Mouse (Mus musculus) cerebellum, postnatal 14 days (tissue): ENCODE results near the gene Clps.
"Not testable (repeated sequence)": the region's sequence is repeated elsewhere in the genome, so short reads cannot be mapped to it uniquely, and the experiment has no call there.

Experiments
- DNase-seq, 2 experiments: peaks; one replicate each; pipeline ENCODE4 v3.0.0; 2021; ENCODE audit warnings: mixed read lengths in 2 of 2

Gene Clps

DNA sequence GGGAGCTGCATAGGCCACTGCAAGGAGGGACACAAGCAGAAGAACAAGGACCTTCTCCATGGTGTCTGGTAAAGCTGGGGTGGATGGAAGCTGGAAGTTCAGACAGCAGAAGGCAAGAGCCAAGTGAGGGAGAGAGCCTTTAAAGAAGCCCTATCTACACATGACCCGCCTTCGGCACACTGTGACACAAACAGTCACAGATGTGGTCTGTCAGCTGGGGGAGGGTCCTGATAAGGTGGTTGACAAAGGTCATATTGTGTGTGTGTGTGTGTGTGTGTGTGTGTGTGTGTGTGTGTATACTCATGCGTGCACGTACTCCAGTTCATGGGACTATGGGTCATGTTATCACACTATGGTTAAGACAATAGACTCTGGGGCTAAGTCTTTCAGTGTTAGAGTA is at the start of gene Clps:
Clps (minus strand) TSS at position 169 of the 400 bp plus-strand sequence.
- no peak for DNase-seq

DNA sequence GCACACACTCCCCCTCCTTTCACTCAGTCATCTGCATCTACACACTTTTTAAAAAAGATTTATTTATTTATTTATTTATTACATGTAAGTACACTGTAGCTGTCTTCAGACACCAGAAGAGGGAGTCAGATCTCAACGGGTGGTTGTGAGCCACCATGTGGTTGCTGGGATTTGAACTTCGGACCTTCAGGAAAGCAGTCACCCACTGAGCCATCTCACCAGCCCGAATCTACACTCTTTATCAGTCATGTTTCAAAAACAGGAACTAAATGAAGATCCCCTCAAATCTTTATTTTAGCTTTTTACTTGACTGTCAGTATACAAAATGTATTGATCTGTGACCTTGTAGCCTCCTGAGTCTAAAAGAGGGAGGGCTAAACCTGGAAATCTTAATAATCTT is 49.0 kb upstream of the Clps start:
- no peak for DNase-seq

DNA sequence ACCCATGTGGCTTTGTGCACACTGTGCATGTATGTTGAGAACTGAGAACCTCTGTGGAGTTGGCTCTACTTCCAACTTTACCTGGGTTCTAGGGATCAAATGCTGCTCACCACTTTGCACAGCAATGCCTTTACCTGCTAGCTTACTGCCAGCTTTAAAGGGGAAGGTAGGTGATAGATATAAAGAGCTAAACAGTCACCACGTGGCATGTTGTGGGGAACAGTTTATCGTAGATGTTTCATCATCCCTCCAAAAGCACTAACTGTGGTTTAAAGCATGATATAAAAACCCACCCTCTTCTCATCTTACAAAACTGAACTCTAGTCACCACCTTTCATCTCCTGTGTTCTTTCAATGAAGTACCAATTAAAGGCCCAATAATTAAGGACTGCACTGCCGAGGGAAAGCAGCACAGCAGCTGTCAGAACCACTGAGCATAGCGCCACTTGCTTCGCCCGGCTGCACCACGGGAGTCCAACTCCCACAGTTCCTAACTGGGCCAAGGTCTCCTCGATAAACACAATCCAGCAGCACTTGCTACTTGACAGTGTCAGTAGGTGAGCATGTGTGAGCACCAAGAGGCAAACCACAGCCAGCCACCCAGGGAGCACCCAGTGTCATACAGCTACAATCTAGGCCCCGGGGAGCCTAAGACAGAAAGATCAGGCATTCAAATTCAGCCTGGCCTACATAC is 41.1 kb upstream of the Clps start:
- no peak for DNase-seq

- no peak for DNase-seq
These were observed 40.2 kb upstream of the Clps start for GRCm38 (mm10) chr17:28600780-28601179.

DNA sequence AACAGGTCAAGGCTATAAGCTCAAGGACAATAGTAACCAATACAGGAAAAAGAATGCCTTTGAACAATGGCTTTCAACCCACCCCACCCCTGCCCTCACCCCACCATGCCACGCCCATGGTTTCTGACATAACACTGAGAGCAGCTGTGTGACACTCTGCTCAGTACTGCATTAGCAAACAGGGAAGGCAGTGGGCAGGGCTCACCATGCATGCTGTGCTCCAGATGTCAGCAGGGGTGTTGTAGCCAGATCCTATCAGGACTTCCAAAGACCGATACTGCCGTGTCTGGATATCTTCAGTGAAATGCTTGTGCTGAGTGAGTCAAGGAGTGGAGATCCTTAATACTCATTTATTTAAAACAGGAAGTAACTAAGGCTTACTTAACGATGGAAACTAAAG is 33.4 kb upstream of the Clps start:
- DNase-seq: no peak

DNA sequence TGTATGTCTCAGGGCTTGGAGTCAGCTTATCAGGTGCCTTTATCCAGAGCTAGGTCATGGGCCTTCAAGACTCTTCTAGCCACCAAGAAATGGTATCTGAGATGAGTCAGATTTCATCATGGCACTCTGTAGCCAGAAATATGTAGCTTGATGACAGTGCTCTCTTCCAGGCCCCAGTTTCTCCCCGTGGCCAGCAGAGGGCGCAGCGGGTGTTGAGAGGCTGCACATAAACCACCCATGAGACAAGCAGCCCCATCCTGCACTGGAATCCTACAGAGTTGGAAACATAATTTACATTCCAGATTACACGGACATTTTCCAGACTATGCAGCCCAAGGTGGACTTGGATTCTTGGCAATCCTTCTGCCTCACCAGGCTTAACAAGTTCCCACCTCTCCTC is 32.4 kb upstream of the Clps start:
- peak; percentile 84 to 91 for DNase-seq

DNA sequence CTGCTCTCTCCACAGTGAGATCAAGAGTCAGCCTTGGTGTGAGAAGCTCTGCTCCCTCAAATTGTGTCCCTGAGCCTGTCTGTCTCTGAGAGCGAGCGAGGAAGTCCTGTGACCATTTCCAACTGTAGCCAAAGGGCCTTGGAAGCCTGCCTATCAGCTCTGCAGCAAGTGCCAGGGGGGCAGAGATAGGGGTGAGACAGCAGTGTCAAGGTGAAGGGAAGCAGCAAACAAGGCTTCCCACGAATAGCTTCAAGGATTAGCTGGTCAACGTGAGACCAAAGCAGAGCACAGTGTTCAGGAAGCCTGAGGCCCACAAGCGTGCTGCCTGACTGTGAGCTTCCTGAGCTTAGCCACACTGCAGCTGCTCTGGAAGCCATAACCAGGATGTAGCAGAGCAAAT is 30.9 kb upstream of the Clps start:
- no peak for DNase-seq

GRCm38 (mm10) chr17:28590596-28590995 is 30.0 kb upstream of the Clps start:
- DNase-seq: no peak

DNA sequence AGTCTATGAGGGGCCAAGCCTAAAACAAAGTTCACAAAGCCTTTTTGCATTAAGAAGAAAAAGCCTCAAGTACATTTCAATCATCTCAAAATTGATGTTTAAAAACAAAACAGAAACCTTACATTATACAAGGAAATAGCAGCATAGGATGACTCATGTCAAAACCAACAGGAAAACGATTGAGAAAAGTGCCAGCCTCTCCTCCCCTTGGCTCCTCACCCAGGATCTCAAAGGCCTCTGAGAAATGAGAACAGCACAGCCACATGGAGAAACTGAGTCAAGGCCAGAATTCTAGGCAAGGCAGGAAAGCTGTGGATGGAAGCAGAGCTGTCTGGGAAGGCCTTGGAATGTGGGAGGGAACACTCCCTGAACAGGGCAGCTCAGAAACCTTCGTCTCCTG is 28.0 kb upstream of the Clps start:
- DNase-seq: no peak

- no peak for DNase-seq
These were observed 25.9 kb upstream of the Clps start for GRCm38 (mm10) chr17:28586509-28586908.

DNA sequence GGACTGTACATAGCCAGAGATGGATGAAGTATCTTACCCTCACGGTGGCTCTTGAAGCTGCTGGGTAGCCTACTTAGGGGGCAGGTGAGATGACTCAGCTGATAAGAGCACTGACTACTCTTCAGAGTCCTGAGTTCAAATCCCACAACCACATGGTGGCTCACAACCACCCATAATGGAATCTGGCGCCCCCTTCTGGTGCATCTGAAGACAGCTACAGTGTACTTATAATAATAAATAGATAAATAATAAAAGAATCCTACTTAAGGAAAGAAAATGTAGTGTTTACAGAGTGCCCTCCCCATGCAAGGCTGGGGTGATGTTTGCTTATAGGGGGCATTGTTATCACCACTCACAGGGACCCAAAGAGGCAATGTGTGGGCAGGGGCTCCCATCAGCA is 20.5 kb upstream of the Clps start:
- DNase-seq: no peak

DNA sequence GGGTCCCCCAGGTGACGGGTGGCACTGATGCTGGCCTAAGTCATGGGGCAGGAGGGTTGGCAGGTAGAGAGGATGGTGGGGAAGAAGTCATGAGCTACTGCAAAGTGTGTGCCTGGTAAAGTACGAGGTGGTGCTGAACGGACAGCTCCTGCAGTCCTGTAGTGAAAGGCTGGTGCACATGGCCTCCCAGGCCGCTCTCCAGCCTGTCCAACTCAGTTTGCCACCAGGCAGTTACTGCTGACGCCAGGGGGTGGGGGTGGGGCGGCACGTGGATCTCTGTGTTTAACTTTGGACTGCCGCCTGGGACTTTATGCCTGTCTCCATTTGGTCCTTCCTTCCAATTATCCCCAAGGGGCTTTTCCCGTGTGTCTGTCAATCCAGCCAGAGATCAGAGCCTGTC is 19.8 kb upstream of the Clps start:
- DNase-seq: peak in 1 of 2 experiments; percentile 25

GRCm38 (mm10) chr17:28575244-28576125 is 14.9 kb upstream of the Clps start, which contains the start of gene Lhfpl5:
TSS of gene Lhfpl5 (plus strand) at chr17:28575641.
- DNase-seq: peak; percentile 65 to 69

- no peak for DNase-seq
These were observed 12.4 kb upstream of the Clps start for GRCm38 (mm10) chr17:28572941-28573340.

DNA sequence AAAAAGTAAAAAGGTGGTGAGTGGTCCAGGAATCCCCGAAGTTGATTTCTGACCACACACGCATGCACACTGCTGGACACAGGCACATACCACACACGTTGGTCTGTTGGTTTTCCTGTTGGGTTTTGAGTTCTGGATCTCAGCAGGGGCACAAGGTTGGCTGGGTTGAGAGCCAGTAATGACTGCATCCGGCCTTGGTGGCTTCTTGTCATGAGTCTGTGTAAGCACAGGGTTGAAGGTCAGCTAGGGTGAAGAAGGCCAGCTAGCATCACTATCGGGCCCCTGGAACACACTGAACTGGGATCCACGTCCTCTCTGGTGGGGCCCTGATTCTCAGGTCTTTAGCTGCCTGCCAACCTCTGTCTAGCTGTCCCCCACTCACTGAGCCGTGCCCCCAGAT is 12.0 kb upstream of the Clps start:
- no peak for DNase-seq

DNA sequence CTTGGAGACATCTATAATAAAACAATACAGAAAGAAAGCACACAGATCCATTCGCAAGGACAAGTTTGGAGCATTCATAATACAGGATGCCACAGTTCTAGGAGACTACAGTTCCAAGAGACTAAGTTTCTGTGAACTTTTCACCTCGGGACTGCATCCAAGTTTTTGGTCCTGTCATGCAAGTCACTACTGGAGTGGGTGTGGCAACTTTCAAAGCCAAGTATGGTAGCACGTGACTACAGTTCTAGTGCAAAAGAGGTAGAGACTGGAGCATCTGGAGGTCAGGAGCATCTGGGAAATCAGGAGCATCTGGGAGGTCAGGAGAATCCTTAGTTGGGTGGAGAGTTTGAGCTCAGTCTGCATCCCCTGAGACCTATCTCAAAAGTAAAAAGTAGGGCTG is 11.3 kb upstream of the Clps start:
- DNase-seq: no peak

- no peak for DNase-seq
These were observed 7.0 kb upstream of the Clps start for GRCm38 (mm10) chr17:28567541-28567940.

DNA sequence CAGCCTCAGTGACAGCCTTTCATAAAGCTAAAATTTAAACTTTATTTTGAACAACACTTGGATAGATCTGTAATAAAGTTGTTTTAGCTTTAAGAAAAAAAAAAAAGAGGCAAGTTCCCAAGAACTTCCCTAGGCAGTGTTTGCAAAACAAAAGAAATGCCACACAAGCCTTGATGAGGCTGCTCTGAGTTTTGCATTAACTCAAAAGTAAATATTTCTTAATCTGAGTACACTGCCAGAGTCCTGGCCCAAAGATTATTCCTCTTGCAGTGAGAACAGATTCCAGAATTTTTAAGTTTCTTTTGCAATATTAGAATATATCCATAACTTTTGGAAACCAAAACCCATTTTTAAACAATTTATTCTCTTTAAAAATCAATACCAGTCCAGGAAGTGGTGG is 4.6 kb upstream of the Clps start:
- no peak for DNase-seq

GRCm38 (mm10) chr17:28561613-28562012 is 1.0 kb upstream of the Clps start:
- no peak for DNase-seq

- DNase-seq: no peak
These were observed 2.8 kb downstream of the Clps start for GRCm38 (mm10) chr17:28557772-28558171.

DNA sequence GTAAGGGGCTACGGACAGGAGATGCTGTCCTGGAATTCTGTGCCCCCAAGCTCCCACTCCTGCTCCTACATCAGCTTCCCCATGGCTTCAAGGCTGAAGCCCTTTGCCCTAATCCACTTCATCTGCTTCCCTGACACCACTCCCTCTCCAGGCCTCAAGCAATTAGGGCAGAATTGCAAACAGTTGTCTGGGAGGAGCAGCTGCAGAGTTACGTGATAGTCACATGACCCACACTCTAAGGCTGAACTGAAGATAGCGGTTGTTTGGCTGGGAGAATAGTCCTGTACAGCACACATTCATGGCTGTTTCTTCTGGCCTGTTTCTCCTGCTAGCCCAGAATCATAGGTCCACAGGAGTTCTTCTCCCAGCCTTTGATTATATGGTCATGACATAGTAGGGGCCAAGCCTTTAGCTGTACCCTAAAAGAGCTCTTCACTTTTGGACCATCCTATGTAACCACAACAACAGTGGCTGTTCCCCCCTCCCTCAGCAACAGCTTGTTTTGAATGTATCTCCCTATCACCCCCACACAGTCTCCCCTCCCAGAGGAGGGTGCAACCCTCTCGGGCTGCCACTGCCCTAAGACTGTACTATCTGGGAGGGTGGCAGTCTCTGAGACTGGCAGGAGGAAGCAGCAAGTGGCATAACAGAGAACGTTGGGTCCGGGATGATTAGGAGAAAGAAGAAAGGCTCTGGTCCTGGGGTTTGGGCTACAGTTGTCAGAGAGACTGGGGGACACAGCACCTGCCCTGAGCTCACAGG is 3.8 kb downstream of the Clps start:
- DNase-seq: no peak

GRCm38 (mm10) chr17:28554021-28554420 is 6.5 kb downstream of the Clps start:
- DNase-seq: not testable (repeated sequence)

GRCm38 (mm10) chr17:28553040-28553793 is 7.3 kb downstream of the Clps start:
- peak; percentile 79 to 86 for DNase-seq
